Mouse (Mus musculus): ENCODE measurements around the gene Fbxw8. TPM values are rescaled to one million over a fixed set of nuclear protein-coding genes. Genes with fewer than 3 reads are reported as not detected.

Fbxw8 gene
- polyA plus RNA-seq, 1 experiment from 2014 or later, result 28.6 TPM

- Histone ChIP-seq H3K4me1 (ENCODE audit: control insufficient read depth, insufficient read depth, low read length) (0 out of 2 replicates have a peak, but pooled peaks cover 6% of the 10 kb centered on the region), H3K36me3 (ENCODE audit: control insufficient read depth, insufficient read depth, low read length) (peaks cover 37% of the 10 kb centered on the region), H3K9ac (ENCODE audit: low read depth, low read length) (no peak overlapping the region), H3K9me3 (ENCODE audit: control insufficient read depth, low read length) (no peaks in the 10 kb centered on the region), H3K27ac (ENCODE audit: low read depth, low read length) (no peak overlapping the region), H3K4me3 (ENCODE audit: low read length) (no peak overlapping the region), H3K4me2 (replicated peaks; ENCODE audit: low read depth, low read length) (no peak overlapping the region), H3K27me3 (ENCODE audit: control insufficient read depth, insufficient read depth, low read length) (no peaks in the 10 kb centered on the region)
- ATAC-seq (ENCODE audit: low FRiP score, low TSS enrichment), result no peak
- WGBS, result 95% methylated on average over 10 of the region's 10 CpGs
Observed at GRCm38 (mm10) chr5:118106667-118107066, 48.6 kb downstream of the Fbxw8 start.

GRCm38 (mm10) chr5:118105536-118105935, 49.7 kb downstream of the Fbxw8 start:
- Histone ChIP-seq H3K4me1 (ENCODE audit: control insufficient read depth, insufficient read depth, low read length) (0 out of 2 replicates have a peak, but pooled peaks cover 6% of the 10 kb centered on the region), H3K27ac (ENCODE audit: low read depth, low read length) (no peak overlapping the region), H3K4me2 (replicated peaks; ENCODE audit: low read depth, low read length) (no peak overlapping the region), H3K27me3 (ENCODE audit: control insufficient read depth, insufficient read depth, low read length) (no peaks in the 10 kb centered on the region), H3K4me3 (ENCODE audit: low read length) (no peak overlapping the region), H3K36me3 (ENCODE audit: control insufficient read depth, insufficient read depth, low read length) (peaks cover 28% of the 10 kb centered on the region; the same call in 1 of the 2 replicates), H3K9me3 (ENCODE audit: control insufficient read depth, low read length) (no peaks in the 10 kb centered on the region), H3K9ac (ENCODE audit: low read depth, low read length) (no peak overlapping the region)
- ATAC-seq (ENCODE audit: low FRiP score, low TSS enrichment), result no peak
- WGBS, result 83% methylated on average over 8 of the region's 8 CpGs

GRCm38 (mm10) chr5:118099870-118100478, 55.3 kb downstream of the Fbxw8 start:
- no peak overlapping the region for H3K4me3 ChIP-seq (ENCODE audit: low read length)
- no peaks in the 10 kb centered on the region for H3K9me3 ChIP-seq (ENCODE audit: control insufficient read depth, low read length)
- no peak overlapping the region for H3K4me2 ChIP-seq (replicated peaks; ENCODE audit: low read depth, low read length)
- H3K36me3 ChIP-seq (ENCODE audit: control insufficient read depth, insufficient read depth, low read length), result peaks cover 16% of the 10 kb centered on the region; the same call in 1 of the 2 replicates
- no peak overlapping the region for H3K27ac ChIP-seq (ENCODE audit: low read depth, low read length)
- no peak for ATAC-seq (ENCODE audit: low FRiP score, low TSS enrichment)
- no peaks in the 10 kb centered on the region for H3K27me3 ChIP-seq (ENCODE audit: control insufficient read depth, insufficient read depth, low read length)
- no peak overlapping the region for H3K9ac ChIP-seq (ENCODE audit: low read depth, low read length)
- no peaks in the 10 kb centered on the region for H3K4me1 ChIP-seq (ENCODE audit: control insufficient read depth, insufficient read depth, low read length)
- 67% methylated on average over 8 of the region's 8 CpGs for WGBS

- WGBS, result 69% methylated on average over 11 of the region's 11 CpGs
- Histone ChIP-seq H3K36me3 (ENCODE audit: control insufficient read depth, insufficient read depth, low read length) (peaks cover 18% of the 10 kb centered on the region; the same call in 1 of the 2 replicates), H3K9me3 (ENCODE audit: control insufficient read depth, low read length) (no peaks in the 10 kb centered on the region), H3K9ac (ENCODE audit: low read depth, low read length) (no peak overlapping the region), H3K4me3 (ENCODE audit: low read length) (no peak overlapping the region), H3K27me3 (ENCODE audit: control insufficient read depth, insufficient read depth, low read length) (no peaks in the 10 kb centered on the region), H3K4me1 (ENCODE audit: control insufficient read depth, insufficient read depth, low read length) (no peaks in the 10 kb centered on the region), H3K27ac (ENCODE audit: low read depth, low read length) (no peak overlapping the region), H3K4me2 (replicated peaks; ENCODE audit: low read depth, low read length) (no peak overlapping the region)
- ATAC-seq (ENCODE audit: low FRiP score, low TSS enrichment), result no peak; the same call in 1 of the 2 replicates
Observed at GRCm38 (mm10) chr5:118099069-118099869, 56.0 kb downstream of the Fbxw8 start.

- 89% methylated on average over 3 of the region's 3 CpGs for WGBS
- Histone ChIP-seq H3K27ac (ENCODE audit: low read depth, low read length) (no peak overlapping the region), H3K27me3 (ENCODE audit: control insufficient read depth, insufficient read depth, low read length) (no peaks in the 10 kb centered on the region), H3K4me3 (ENCODE audit: low read length) (no peak overlapping the region), H3K4me1 (ENCODE audit: control insufficient read depth, insufficient read depth, low read length) (no peaks in the 10 kb centered on the region), H3K9me3 (ENCODE audit: control insufficient read depth, low read length) (no peaks in the 10 kb centered on the region), H3K4me2 (replicated peaks; ENCODE audit: low read depth, low read length) (no peak overlapping the region), H3K36me3 (ENCODE audit: control insufficient read depth, insufficient read depth, low read length) (peaks cover 43% of the 10 kb centered on the region), H3K9ac (ENCODE audit: low read depth, low read length) (no peak overlapping the region)
- ATAC-seq (ENCODE audit: low FRiP score, low TSS enrichment), result no peak
Observed at GRCm38 (mm10) chr5:118096317-118096716, 58.9 kb downstream of the Fbxw8 start.

GRCm38 (mm10) chr5:118095849-118096248, 59.4 kb downstream of the Fbxw8 start:
- Histone ChIP-seq H3K27ac (ENCODE audit: low read depth, low read length) (no peak overlapping the region), H3K27me3 (ENCODE audit: control insufficient read depth, insufficient read depth, low read length) (no peaks in the 10 kb centered on the region), H3K9me3 (ENCODE audit: control insufficient read depth, low read length) (0 out of 2 replicates have a peak, but pooled peaks cover 1% of the 10 kb centered on the region), H3K4me3 (ENCODE audit: low read length) (no peak overlapping the region), H3K4me1 (ENCODE audit: control insufficient read depth, insufficient read depth, low read length) (no peaks in the 10 kb centered on the region), H3K9ac (ENCODE audit: low read depth, low read length) (no peak overlapping the region), H3K36me3 (ENCODE audit: control insufficient read depth, insufficient read depth, low read length) (peaks cover 47% of the 10 kb centered on the region), H3K4me2 (replicated peaks; ENCODE audit: low read depth, low read length) (no peak overlapping the region)
- WGBS, result 88% methylated on average over 4 of the region's 4 CpGs
- ATAC-seq (ENCODE audit: low FRiP score, low TSS enrichment), result no peak

GRCm38 (mm10) chr5:118095433-118095832, 59.8 kb downstream of the Fbxw8 start:
- no peak overlapping the region for H3K27ac ChIP-seq (ENCODE audit: low read depth, low read length)
- H3K9ac ChIP-seq (ENCODE audit: low read depth, low read length), result no peak overlapping the region
- H3K9me3 ChIP-seq (ENCODE audit: control insufficient read depth, low read length), result 0 out of 2 replicates have a peak, but pooled peaks cover 3% of the 10 kb centered on the region
- no peak overlapping the region for H3K4me3 ChIP-seq (ENCODE audit: low read length)
- ATAC-seq (ENCODE audit: low FRiP score, low TSS enrichment), result no peak
- 94% methylated on average over 11 of the region's 11 CpGs for WGBS
- H3K4me1 ChIP-seq (ENCODE audit: control insufficient read depth, insufficient read depth, low read length), result no peaks in the 10 kb centered on the region
- H3K27me3 ChIP-seq (ENCODE audit: control insufficient read depth, insufficient read depth, low read length), result no peaks in the 10 kb centered on the region
- no peak overlapping the region for H3K4me2 ChIP-seq (replicated peaks; ENCODE audit: low read depth, low read length)
- H3K36me3 ChIP-seq (ENCODE audit: control insufficient read depth, insufficient read depth, low read length), result peaks cover 50% of the 10 kb centered on the region

- H3K36me3 ChIP-seq (ENCODE audit: control insufficient read depth, insufficient read depth, low read length), result peaks cover 54% of the 10 kb centered on the region
- H3K4me2 ChIP-seq (replicated peaks; ENCODE audit: low read depth, low read length), result no peak overlapping the region
- H3K27ac ChIP-seq (ENCODE audit: low read depth, low read length), result no peak overlapping the region
- H3K9me3 ChIP-seq (ENCODE audit: control insufficient read depth, low read length), result 0 out of 2 replicates have a peak, but pooled peaks cover 3% of the 10 kb centered on the region
- no peak overlapping the region for H3K4me3 ChIP-seq (ENCODE audit: low read length)
- 76% methylated on average over 11 of the region's 11 CpGs for WGBS
- no peak for ATAC-seq (ENCODE audit: low FRiP score, low TSS enrichment)
- H3K4me1 ChIP-seq (ENCODE audit: control insufficient read depth, insufficient read depth, low read length), result no peaks in the 10 kb centered on the region
- no peaks in the 10 kb centered on the region for H3K27me3 ChIP-seq (ENCODE audit: control insufficient read depth, insufficient read depth, low read length)
- H3K9ac ChIP-seq (ENCODE audit: low read depth, low read length), result no peak overlapping the region
Observed at GRCm38 (mm10) chr5:118093321-118094035, 61.8 kb downstream of the Fbxw8 start.

Data from kidney, embryonic 14.5 days (tissue).